Mouse (Mus musculus) heart, adult 2 months (tissue): ENCODE measurements around the gene Ccdc120.

ENCODE experiments used
- CTCF ChIP-seq: fragments of 200-600 bp; IDR thresholded peaks from 2 replicates; pipeline ENCODE4 v1.8.1; 2022; ENCODE audit warnings: antibody characterized with exemption, mild to moderate bottlenecking, moderate library complexity
- EP300 ChIP-seq: fragments of 200-500 bp; IDR thresholded peaks from 2 replicates; pipeline ENCODE4 v1.6.1; 2011; ENCODE audit warnings: low read depth, low read length, control low read depth; ENCODE audit not compliant: insufficient read depth
- POLR2A ChIP-seq: fragments of 200-500 bp; IDR thresholded peaks from 2 replicates; pipeline ENCODE4 v1.6.1; 2011; ENCODE audit warnings: mild to moderate bottlenecking, low read depth, low read length, control low read depth; ENCODE audit not compliant: insufficient read depth

DNA sequence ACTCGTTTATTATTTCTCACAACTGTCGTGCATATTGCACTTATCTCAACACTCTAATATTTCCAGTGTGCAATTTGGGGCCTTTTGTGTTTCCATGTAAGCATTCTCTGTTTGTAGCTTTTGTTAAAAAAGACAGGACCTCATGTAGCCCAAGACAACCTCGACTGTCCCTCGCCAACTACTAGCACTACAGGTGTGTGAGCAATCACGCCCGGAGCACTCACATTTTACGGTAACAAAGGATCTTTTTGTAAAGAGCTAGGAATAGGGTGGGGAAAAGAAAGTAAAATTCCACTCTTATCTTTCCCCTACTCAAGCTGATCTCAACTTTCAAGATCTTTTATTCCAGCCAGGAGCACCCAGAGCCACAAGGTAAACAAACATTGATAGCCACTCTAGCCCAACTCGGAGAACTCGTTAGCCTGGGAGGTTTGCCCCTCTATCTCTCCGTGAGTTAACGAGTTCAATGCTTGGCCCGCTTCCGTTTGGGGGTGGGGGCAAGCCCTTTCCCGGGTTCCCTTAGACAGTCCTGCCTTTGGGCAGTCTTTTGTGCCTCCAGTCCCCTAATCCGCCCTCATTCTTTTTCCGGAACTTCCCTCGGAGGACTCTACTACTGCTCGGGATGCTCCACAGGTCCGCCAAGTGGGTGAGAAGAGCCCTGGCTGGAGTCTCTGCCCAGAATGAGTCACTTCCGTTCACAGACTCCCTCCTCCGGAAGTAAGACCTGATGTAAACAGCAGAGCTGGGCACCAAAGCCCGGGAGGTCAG lies 29.0 kb downstream of the Ccdc120 start, which contains the start of gene Gm45208:
- TF ChIP-seq CTCF (no peak), EP300 (no peak), POLR2A (peak; percentile 72; the same call in 1 of the 2 replicates)
